ENCODE assay signal across 10 mouse cellular contexts in genomic region chr8:70866566-70866965, GRCm38 (mm10). TPM values are rescaled to one million over a fixed set of nuclear protein-coding genes. Genes with fewer than 3 reads are reported as not detected.
DNase-seq lines count a peak whose midpoint lies in the region; ATAC-seq and TF ChIP-seq lines count a peak whose summit lies in the region.
"Had no signal": no experiment of that assay in that cellular context is flagged by ENCODE, and none has a peak within 500 bp of the region (broad histone marks: within the 10 kb centered on the region; RNA-seq: fewer than 3 reads in every experiment).

No protein-coding gene starts in this region.

- peak overlapping the region; percentile 85 for H3K4me3 ChIP-seq in erythroblast, embryonic 14.5 days (replicated peaks)
- no peak overlapping the region for H3K4me3 ChIP-seq in kidney, postnatal 0 days (replicated peaks; ENCODE audit: low read depth, low read length)
- H3K4me3 ChIP-seq in hindbrain, embryonic 13.5 days, result no peak overlapping the region
- H3K4me3 ChIP-seq in midbrain, embryonic 14.5 days (replicated peaks; ENCODE audit: low read depth, low read length), result no peak overlapping the region

- no peak for ATAC-seq in erythroblast, adult 5-6 weeks (replicated peaks; ENCODE audit: low FRiP score, poor library complexity, severe bottlenecking)
- no peak for ATAC-seq in kidney, postnatal 0 days (replicated peaks; ENCODE audit: low FRiP score, low read depth)
- no peak for ATAC-seq in hindbrain, embryonic 13.5 days (ENCODE audit: low FRiP score)
- ATAC-seq in midbrain, embryonic 14.5 days (ENCODE audit: low FRiP score, low TSS enrichment), result no peak

- H3K4me1 ChIP-seq in erythroblast, embryonic 14.5 days (ENCODE audit: control insufficient read depth), result peaks cover 78% of the 10 kb centered on the region
- peaks cover 35% of the 10 kb centered on the region for H3K4me1 ChIP-seq in kidney, postnatal 0 days (replicated peaks; ENCODE audit: insufficient read depth, low read length)
- peaks cover 71% of the 10 kb centered on the region for H3K4me1 ChIP-seq in hindbrain, embryonic 13.5 days (replicated peaks)
- H3K4me1 ChIP-seq in midbrain, embryonic 14.5 days (ENCODE audit: control insufficient read depth, insufficient read depth, low read length), result peaks cover 46% of the 10 kb centered on the region

- DNase-seq in kidney, postnatal 0 days (ENCODE audit: low spot score), result no peak
- no peak for DNase-seq in kidney, postnatal 25 days
- no peak for DNase-seq in midbrain, embryonic 14.5 days
- no peak for DNase-seq in testis, postnatal 10 days (ENCODE audit: low spot score)
- no peak for DNase-seq in gastrocnemius, adult 8-10 months (ENCODE audit: low spot score in 2 of 2)
- DNase-seq: adrenal gland, postnatal 10 days; heart, postnatal 36 days had no signal

- peak overlapping the region; percentile 74; the same call in 1 of the 2 replicates for H3K27ac ChIP-seq in kidney, postnatal 0 days
- H3K27ac ChIP-seq in hindbrain, embryonic 13.5 days, result peak overlapping the region; percentile 99
- H3K27ac ChIP-seq in midbrain, embryonic 14.5 days (replicated peaks; ENCODE audit: low read depth, low read length), result peak overlapping the region; percentile 98

- no peak overlapping the region for H3K9ac ChIP-seq in kidney, postnatal 0 days (ENCODE audit: low read depth, low read length)
- H3K9ac ChIP-seq in hindbrain, embryonic 13.5 days, result peak overlapping the region; percentile 68; the same call in 1 of the 2 replicates
- peak overlapping the region; percentile 59; the same call in 1 of the 2 replicates for H3K9ac ChIP-seq in midbrain, embryonic 14.5 days (replicated peaks; ENCODE audit: low read length)

- 82% methylated on average over 7 of the region's 7 CpGs for WGBS in kidney, postnatal 0 days
- 90% methylated on average over 7 of the region's 7 CpGs for WGBS in hindbrain, embryonic 13.5 days
- WGBS in midbrain, embryonic 14.5 days, result 83% methylated on average over 7 of the region's 7 CpGs

- H3K4me2 ChIP-seq in kidney, postnatal 0 days (ENCODE audit: low read length), result no peak overlapping the region
- H3K4me2 ChIP-seq in hindbrain, embryonic 13.5 days, result peak overlapping the region; percentile 96
- H3K4me2 ChIP-seq in midbrain, embryonic 14.5 days (ENCODE audit: low read length), result peak overlapping the region; percentile 98

- TF ChIP-seq CTCF in kidney, postnatal 0 days (IDR thresholded peaks at IDR 0.05; ENCODE audit: low read depth), result no peak

- H3K36me3 ChIP-seq in erythroblast, embryonic 14.5 days (ENCODE audit: control insufficient read depth), result peaks cover 29% of the 10 kb centered on the region
- no peaks in the 10 kb centered on the region for H3K36me3 ChIP-seq in kidney, postnatal 0 days (ENCODE audit: insufficient read depth, low read length)
- H3K36me3 ChIP-seq in hindbrain, embryonic 13.5 days, result peaks cover 10% of the 10 kb centered on the region; the same call in 1 of the 2 replicates
- H3K36me3 ChIP-seq in midbrain, embryonic 14.5 days (ENCODE audit: control insufficient read depth, insufficient read depth, low read length), result peaks cover 11% of the 10 kb centered on the region

- peaks cover 42% of the 10 kb centered on the region for H3K27me3 ChIP-seq in erythroblast, embryonic 14.5 days (ENCODE audit: control insufficient read depth)
- peaks cover 15% of the 10 kb centered on the region; the same call in 1 of the 2 replicates for H3K27me3 ChIP-seq in kidney, postnatal 0 days (ENCODE audit: insufficient read depth, low read length)
- H3K27me3 ChIP-seq in hindbrain, embryonic 13.5 days, result 0 out of 2 replicates have a peak, but pooled peaks cover 7% of the 10 kb centered on the region
- H3K27me3 ChIP-seq in midbrain, embryonic 14.5 days (ENCODE audit: control insufficient read depth, insufficient read depth, low read length), result no peaks in the 10 kb centered on the region

- H3K9me3 ChIP-seq in erythroblast, embryonic 14.5 days (ENCODE audit: control insufficient read depth, low read length), result peaks cover 19% of the 10 kb centered on the region
- no peaks in the 10 kb centered on the region for H3K9me3 ChIP-seq in kidney, postnatal 0 days (replicated peaks; ENCODE audit: low read length)
- no peaks in the 10 kb centered on the region for H3K9me3 ChIP-seq in hindbrain, embryonic 13.5 days
- H3K9me3 ChIP-seq in midbrain, embryonic 14.5 days (ENCODE audit: control insufficient read depth, low read length), result no peaks in the 10 kb centered on the region

RNA-seq across cellular contexts. Expression of gene Kcnn1, which starts 3.5 kb away (rescaled TPM):
- 0.16 and 0.21 TPM in 2 replicates for polyA plus RNA-seq in erythroblast, embryonic 14.5 days (2012)
- total RNA-seq in erythroblast, adult 5-6 weeks (2015; ENCODE audit: low replicate concordance), result not detected in 2 replicates
- not detected in 2 replicates for total RNA-seq in erythroblast, adult 5-6 weeks (2017; ENCODE audit: low replicate concordance)
- polyA plus RNA-seq in kidney, postnatal 0 days (2015; fragmentation: Nextera tagmentation; extraction: Ambion mirVana), result 4.2 and 5.5 TPM in 2 replicates
- polyA plus RNA-seq in hindbrain, embryonic 13.5 days (2015; fragmentation: Nextera tagmentation; extraction: Ambion mirVana), result 13.3 and 17.7 TPM in 2 replicates
- polyA plus RNA-seq in midbrain, embryonic 14.5 days (2014; fragmentation: Nextera tagmentation; extraction: Ambion mirVana), result 13.3 and 16.0 TPM in 2 replicates
- total RNA-seq in gastrocnemius, adult 8-10 months (2022), result 10 to 100 TPM; 18.0 to 21.5 (median 20.5) TPM

RNA-seq across cellular contexts. Expression of gene Ccdc124, which starts 7.2 kb away (rescaled TPM):
- polyA plus RNA-seq in erythroblast, embryonic 14.5 days (2012), result 37.3 and 38.8 TPM in 2 replicates
- total RNA-seq in erythroblast, adult 5-6 weeks (2015; ENCODE audit: low replicate concordance), result 12.3 and 14.2 TPM in 2 replicates
- total RNA-seq in erythroblast, adult 5-6 weeks (2017; ENCODE audit: low replicate concordance), result 11.7 and 13.4 TPM in 2 replicates
- polyA plus RNA-seq in kidney, postnatal 0 days (2015; fragmentation: Nextera tagmentation; extraction: Ambion mirVana), result 87.2 and 90.3 TPM in 2 replicates
- polyA plus RNA-seq in hindbrain, embryonic 13.5 days (2015; fragmentation: Nextera tagmentation; extraction: Ambion mirVana), result 157 and 162 TPM in 2 replicates
- 149 and 178 TPM in 2 replicates for polyA plus RNA-seq in midbrain, embryonic 14.5 days (2014; fragmentation: Nextera tagmentation; extraction: Ambion mirVana)
- total RNA-seq in gastrocnemius, adult 8-10 months (2022), result 10 to 100 TPM; 61.7 to 77.8 (median 67.5) TPM

RNA-seq across cellular contexts. Expression of gene Slc5a5, which starts 26.0 kb away (rescaled TPM):
- polyA plus RNA-seq in erythroblast, embryonic 14.5 days (2012), result 0.03 and 0.06 TPM in 2 replicates
- total RNA-seq in erythroblast, adult 5-6 weeks (2015; ENCODE audit: low replicate concordance), result not detected in 2 replicates
- total RNA-seq in erythroblast, adult 5-6 weeks (2017; ENCODE audit: low replicate concordance), result 0.17 TPM in 1 of 2 replicates, not detected in the other
- 0.09 and 0.11 TPM in 2 replicates for polyA plus RNA-seq in kidney, postnatal 0 days (2015; fragmentation: Nextera tagmentation; extraction: Ambion mirVana)
- polyA plus RNA-seq in hindbrain, embryonic 13.5 days (2015; fragmentation: Nextera tagmentation; extraction: Ambion mirVana), result 0.61 and 0.95 TPM in 2 replicates
- 0.40 and 0.96 TPM in 2 replicates for polyA plus RNA-seq in midbrain, embryonic 14.5 days (2014; fragmentation: Nextera tagmentation; extraction: Ambion mirVana)
- not detected for total RNA-seq in gastrocnemius, adult 8-10 months (2022)
- total RNA-seq: heart, postnatal 36 days had no signal

RNA-seq across cellular contexts. Expression of gene Arrdc2, which starts 27.0 kb away (rescaled TPM):
- 28.7 and 50.4 TPM in 2 replicates for polyA plus RNA-seq in erythroblast, embryonic 14.5 days (2012)
- total RNA-seq in erythroblast, adult 5-6 weeks (2015; ENCODE audit: low replicate concordance), result 15.0 and 25.7 TPM in 2 replicates
- 18.1 and 30.8 TPM in 2 replicates for total RNA-seq in erythroblast, adult 5-6 weeks (2017; ENCODE audit: low replicate concordance)
- polyA plus RNA-seq in kidney, postnatal 0 days (2015; fragmentation: Nextera tagmentation; extraction: Ambion mirVana), result 6.8 and 7.5 TPM in 2 replicates
- polyA plus RNA-seq in hindbrain, embryonic 13.5 days (2015; fragmentation: Nextera tagmentation; extraction: Ambion mirVana), result 7.6 and 8.1 TPM in 2 replicates
- 7.1 and 7.5 TPM in 2 replicates for polyA plus RNA-seq in midbrain, embryonic 14.5 days (2014; fragmentation: Nextera tagmentation; extraction: Ambion mirVana)
- total RNA-seq in gastrocnemius, adult 8-10 months (2022), result 100 to 1,000 TPM in 1 of 4 experiments, 10 to 100 TPM in 3; 38.9 to 177 (median 68.9) TPM

RNA-seq across cellular contexts. Expression of gene Rpl18a, which starts 30.6 kb away (rescaled TPM):
- polyA plus RNA-seq in erythroblast, embryonic 14.5 days (2012), result 441 and 685 TPM in 2 replicates
- 1,597 and 1,896 TPM in 2 replicates for total RNA-seq in erythroblast, adult 5-6 weeks (2015; ENCODE audit: low replicate concordance)
- 369 and 492 TPM in 2 replicates for total RNA-seq in erythroblast, adult 5-6 weeks (2017; ENCODE audit: low replicate concordance)
- polyA plus RNA-seq in kidney, postnatal 0 days (2015; fragmentation: Nextera tagmentation; extraction: Ambion mirVana), result 5,183 and 5,941 TPM in 2 replicates
- 2,665 and 2,711 TPM in 2 replicates for polyA plus RNA-seq in hindbrain, embryonic 13.5 days (2015; fragmentation: Nextera tagmentation; extraction: Ambion mirVana)
- 2,701 and 2,857 TPM in 2 replicates for polyA plus RNA-seq in midbrain, embryonic 14.5 days (2014; fragmentation: Nextera tagmentation; extraction: Ambion mirVana)
- total RNA-seq in gastrocnemius, adult 8-10 months (2022), result 1,000 to 10,000 TPM in 2 of 4 experiments, 100 to 1,000 TPM in 2; 935 to 1,159 (median 1,025) TPM
